Mouse (Mus musculus) spleen, adult 2 months (tissue): ENCODE results near the gene Apoa4.

Experiments
- CTCF ChIP-seq: fragments of 200-500 bp; IDR thresholded peaks from 2 replicates; pipeline ENCODE4 v1.5.1; 2011; ENCODE audit warnings: mild to moderate bottlenecking, inconsistent platforms; ENCODE audit not compliant: insufficient read depth, insufficient read length, insufficient replicate concordance; ENCODE audit errors: extremely low read depth
- POLR2A ChIP-seq: fragments of 200-500 bp; IDR thresholded peaks from 2 replicates; pipeline ENCODE4 v1.6.1; 2011; ENCODE audit warnings: low read depth, low read length, inconsistent platforms

DNA sequence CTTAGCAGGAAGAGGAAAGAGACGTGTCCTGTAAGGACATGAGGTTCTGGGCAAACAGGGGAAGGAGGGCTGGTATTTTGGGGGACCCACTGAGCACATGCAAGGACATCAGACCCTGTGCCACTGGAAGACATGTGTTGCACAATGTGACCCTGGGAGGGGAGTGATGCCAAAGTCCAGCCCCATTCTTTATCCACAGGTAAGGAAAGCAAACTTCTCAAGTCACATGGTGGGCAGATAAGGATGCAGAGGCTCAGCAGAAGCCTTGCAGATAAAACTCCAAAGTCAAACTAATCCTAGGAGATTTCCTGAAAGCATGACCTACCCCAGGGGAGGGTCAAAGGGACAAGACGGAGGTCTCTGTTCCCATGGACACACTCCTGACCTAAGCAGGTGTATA, 1.3 kb downstream of the Apoa4 start:
- no peak for TF ChIP-seq CTCF
- no peak for TF ChIP-seq POLR2A
